Mouse (Mus musculus): ENCODE data around the gene Marveld2. TPM values are rescaled to one million over a fixed set of nuclear protein-coding genes. Genes with fewer than 3 reads are reported as not detected.

The Marveld2 gene
- 10.7 TPM for polyA plus RNA-seq (2014; fragmentation: Illumina TruSeq; extraction: RNeasy Lipid Tissue Mini Kit (QIAGEN cat#74804); ENCODE audit: low read depth, low replicate concordance)

GRCm38 (mm10) chr13:100616181-100617087, at the start of gene Marveld2:
Gene Marveld2, minus strand, starts transcription at chr13:100616971.

GRCm38 (mm10) chr13:100651439-100652186, 34.8 kb upstream of the Marveld2 start, which contains the start of gene Taf9:
Gene Taf9, plus strand, starts transcription at chr13:100651579.

GRCm38 (mm10) chr13:100650550-100651438, 34.0 kb upstream of the Marveld2 start, which contains the start of the genes Ak6 and Rad17:
Gene Ak6, plus strand, starts transcription at chr13:100650979.
Gene Rad17, minus strand, starts transcription at chr13:100651051.

GRCm38 (mm10) chr13:100552369-100553041, 64.3 kb downstream of the Marveld2 start, which contains the start of gene Ocln:
Gene Ocln, minus strand, starts transcription at chr13:100552718.

Other genes starting within 250 kb of the Marveld2 start
- gene Naip1, start 164.1 kb downstream of the Marveld2 start, polyA plus RNA-seq (2014; fragmentation: Illumina TruSeq; extraction: RNeasy Lipid Tissue Mini Kit (QIAGEN cat#74804); ENCODE audit: low read depth, low replicate concordance), result 0.51 TPM
- gene Gtf2h2, start 124.4 kb downstream of the Marveld2 start, polyA plus RNA-seq (2014; fragmentation: Illumina TruSeq; extraction: RNeasy Lipid Tissue Mini Kit (QIAGEN cat#74804); ENCODE audit: low read depth, low replicate concordance), result 27.9 TPM
- 19.3 TPM for gene Ocln, start 64.3 kb downstream of the Marveld2 start, polyA plus RNA-seq (2014; fragmentation: Illumina TruSeq; extraction: RNeasy Lipid Tissue Mini Kit (QIAGEN cat#74804); ENCODE audit: low read depth, low replicate concordance)
- gene Ak6, start 34.0 kb upstream of the Marveld2 start, polyA plus RNA-seq (2014; fragmentation: Illumina TruSeq; extraction: RNeasy Lipid Tissue Mini Kit (QIAGEN cat#74804); ENCODE audit: low read depth, low replicate concordance), result 88.8 TPM
- gene Rad17, start 34.1 kb upstream of the Marveld2 start, polyA plus RNA-seq (2014; fragmentation: Illumina TruSeq; extraction: RNeasy Lipid Tissue Mini Kit (QIAGEN cat#74804); ENCODE audit: low read depth, low replicate concordance), result 12.3 TPM
- gene Taf9, start 34.6 kb upstream of the Marveld2 start, polyA plus RNA-seq (2014; fragmentation: Illumina TruSeq; extraction: RNeasy Lipid Tissue Mini Kit (QIAGEN cat#74804); ENCODE audit: low read depth, low replicate concordance), result 27.4 TPM
- 5.3 TPM for gene Ccdc125, start 52.7 kb upstream of the Marveld2 start, polyA plus RNA-seq (2014; fragmentation: Illumina TruSeq; extraction: RNeasy Lipid Tissue Mini Kit (QIAGEN cat#74804); ENCODE audit: low read depth, low replicate concordance)
- gene Cdk7, start 114.0 kb upstream of the Marveld2 start, polyA plus RNA-seq (2014; fragmentation: Illumina TruSeq; extraction: RNeasy Lipid Tissue Mini Kit (QIAGEN cat#74804); ENCODE audit: low read depth, low replicate concordance), result 34.2 TPM
- gene Mrps36, start 127.7 kb upstream of the Marveld2 start, polyA plus RNA-seq (2014; fragmentation: Illumina TruSeq; extraction: RNeasy Lipid Tissue Mini Kit (QIAGEN cat#74804); ENCODE audit: low read depth, low replicate concordance), result 47.8 TPM
- 1.3 TPM for gene Cenph, start 158.9 kb upstream of the Marveld2 start, polyA plus RNA-seq (2014; fragmentation: Illumina TruSeq; extraction: RNeasy Lipid Tissue Mini Kit (QIAGEN cat#74804); ENCODE audit: low read depth, low replicate concordance)
- 3.6 TPM for gene Ccnb1, start 169.6 kb upstream of the Marveld2 start, polyA plus RNA-seq (2014; fragmentation: Illumina TruSeq; extraction: RNeasy Lipid Tissue Mini Kit (QIAGEN cat#74804); ENCODE audit: low read depth, low replicate concordance)
- gene Slc30a5, start 216.5 kb upstream of the Marveld2 start, polyA plus RNA-seq (2014; fragmentation: Illumina TruSeq; extraction: RNeasy Lipid Tissue Mini Kit (QIAGEN cat#74804); ENCODE audit: low read depth, low replicate concordance), result 45.5 TPM

Data from adipose tissue, adult 10 weeks (tissue).